ENCODE assay signal across 17 mouse cellular contexts in genomic region chr2:170733671-170734070, GRCm38 (mm10). TPM values are rescaled to one million over a fixed set of nuclear protein-coding genes. Genes with fewer than 3 reads are reported as not detected.
DNase-seq lines count a peak whose midpoint lies in the region; ATAC-seq lines count a peak whose summit lies in the region.
"Had no signal": no experiment of that assay in that cellular context is flagged by ENCODE, and none has a peak within 500 bp of the region (broad histone marks: within the 10 kb centered on the region; RNA-seq: fewer than 3 reads in every experiment).

No protein-coding gene starts in this region.

- no peak overlapping the region for H3K9ac ChIP-seq in forebrain, embryonic 13.5 days
- H3K9ac ChIP-seq in forebrain, embryonic 11.5 days (ENCODE audit: low read length), result no peak overlapping the region
- no peak overlapping the region for H3K9ac ChIP-seq in midbrain, embryonic 13.5 days (replicated peaks)
- no peak overlapping the region for H3K9ac ChIP-seq in heart, embryonic 12.5 days
- no peak overlapping the region for H3K9ac ChIP-seq in intestine, embryonic 16.5 days (ENCODE audit: low read depth, low read length)
- H3K9ac ChIP-seq: limb, embryonic 13.5 days had no signal

- H3K36me3 ChIP-seq in forebrain, embryonic 13.5 days (ENCODE audit: poor library complexity, severe bottlenecking), result 0 out of 2 replicates have a peak, but pooled peaks cover 5% of the 10 kb centered on the region
- H3K36me3 ChIP-seq in forebrain, embryonic 11.5 days (ENCODE audit: control insufficient read depth, insufficient read depth, low read length), result no peaks in the 10 kb centered on the region
- H3K36me3 ChIP-seq in midbrain, embryonic 13.5 days, result no peaks in the 10 kb centered on the region
- H3K36me3 ChIP-seq in heart, embryonic 12.5 days, result no peaks in the 10 kb centered on the region
- H3K36me3 ChIP-seq in intestine, embryonic 16.5 days (ENCODE audit: control insufficient read depth, insufficient read depth, low read length), result no peaks in the 10 kb centered on the region
- no peaks in the 10 kb centered on the region for H3K36me3 ChIP-seq in heart, embryonic 10.5 days
- H3K36me3 ChIP-seq: G1E; limb, embryonic 13.5 days had no signal

- ATAC-seq in forebrain, embryonic 13.5 days, result no peak
- ATAC-seq in forebrain, embryonic 11.5 days (replicated peaks; ENCODE audit: low FRiP score), result no peak
- ATAC-seq in midbrain, embryonic 13.5 days, result no peak
- no peak for ATAC-seq in heart, embryonic 12.5 days (ENCODE audit: insufficient number of reproducible peaks, low FRiP score)
- no peak for ATAC-seq in intestine, embryonic 16.5 days
- ATAC-seq: CD4-positive, CD25-positive, alpha-beta regulatory T cell, adult 4 months; intestine, postnatal 0 days had no signal

- WGBS in forebrain, embryonic 13.5 days, result 77% methylated on average over 1 of the region's 1 CpGs
- WGBS in forebrain, embryonic 11.5 days, result 84% methylated on average over 1 of the region's 1 CpGs
- 52% methylated on average over 1 of the region's 1 CpGs for WGBS in midbrain, embryonic 13.5 days
- 86% methylated on average over 1 of the region's 1 CpGs for WGBS in heart, embryonic 12.5 days
- WGBS in intestine, embryonic 16.5 days, result 89% methylated on average over 1 of the region's 1 CpGs
- WGBS in heart, embryonic 10.5 days, result 92% methylated on average over 1 of the region's 1 CpGs

- H3K27me3 ChIP-seq in forebrain, embryonic 13.5 days, result no peaks in the 10 kb centered on the region
- H3K27me3 ChIP-seq in forebrain, embryonic 11.5 days (ENCODE audit: control insufficient read depth, insufficient read depth, low read length), result no peaks in the 10 kb centered on the region
- no peaks in the 10 kb centered on the region for H3K27me3 ChIP-seq in midbrain, embryonic 13.5 days
- H3K27me3 ChIP-seq in heart, embryonic 12.5 days (replicated peaks), result no peaks in the 10 kb centered on the region
- peaks cover 19% of the 10 kb centered on the region for H3K27me3 ChIP-seq in intestine, embryonic 16.5 days (replicated peaks; ENCODE audit: control insufficient read depth, insufficient read depth, low read length)
- peaks cover 21% of the 10 kb centered on the region for H3K27me3 ChIP-seq in heart, embryonic 10.5 days (ENCODE audit: insufficient read depth, poor library complexity, severe bottlenecking)

- no peak overlapping the region for H3K27ac ChIP-seq in forebrain, embryonic 13.5 days
- no peak overlapping the region for H3K27ac ChIP-seq in forebrain, embryonic 11.5 days (ENCODE audit: low read depth, low read length)
- H3K27ac ChIP-seq in midbrain, embryonic 13.5 days, result no peak overlapping the region
- H3K27ac ChIP-seq in heart, embryonic 12.5 days (ENCODE audit: poor library complexity, severe bottlenecking), result no peak overlapping the region
- H3K27ac ChIP-seq in intestine, embryonic 16.5 days (ENCODE audit: low read length), result no peak overlapping the region
- no peak overlapping the region for H3K27ac ChIP-seq in heart, embryonic 10.5 days
- H3K27ac ChIP-seq: kidney, postnatal 0 days; limb, embryonic 13.5 days had no signal

- no peak overlapping the region for H3K4me3 ChIP-seq in forebrain, embryonic 13.5 days
- no peak overlapping the region for H3K4me3 ChIP-seq in forebrain, embryonic 11.5 days (ENCODE audit: low read depth, low read length)
- peak overlapping the region; percentile 57 for H3K4me3 ChIP-seq in midbrain, embryonic 13.5 days (replicated peaks)
- H3K4me3 ChIP-seq in heart, embryonic 12.5 days, result no peak overlapping the region
- no peak overlapping the region for H3K4me3 ChIP-seq in intestine, embryonic 16.5 days (ENCODE audit: low read length)
- no peak overlapping the region for H3K4me3 ChIP-seq in heart, embryonic 10.5 days
- H3K4me3 ChIP-seq: limb, embryonic 13.5 days had no signal

- H3K9me3 ChIP-seq in forebrain, embryonic 13.5 days (replicated peaks), result no peaks in the 10 kb centered on the region
- H3K9me3 ChIP-seq in forebrain, embryonic 11.5 days (ENCODE audit: control insufficient read depth, low read length), result no peaks in the 10 kb centered on the region
- no peaks in the 10 kb centered on the region for H3K9me3 ChIP-seq in midbrain, embryonic 13.5 days
- H3K9me3 ChIP-seq in heart, embryonic 12.5 days (replicated peaks), result no peaks in the 10 kb centered on the region
- H3K9me3 ChIP-seq in intestine, embryonic 16.5 days (ENCODE audit: control insufficient read depth, low read length), result no peaks in the 10 kb centered on the region
- no peaks in the 10 kb centered on the region for H3K9me3 ChIP-seq in heart, embryonic 10.5 days
- H3K9me3 ChIP-seq: limb, embryonic 13.5 days had no signal

- no peak for DNase-seq in forebrain, embryonic 11.5 days (ENCODE audit: low spot score)
- DNase-seq in retina, embryonic 14.5 days (ENCODE audit: low spot score), result peak; percentile 54
- DNase-seq in retina, postnatal 1 day, result no peak
- no peak for DNase-seq in heart, embryonic 10.5 days (ENCODE audit: low spot score)
- DNase-seq: cerebellum, postnatal 14 days; gastrocnemius, postnatal 36 days; lung, postnatal 14 days had no signal

- H3K4me2 ChIP-seq in forebrain, embryonic 13.5 days, result peak overlapping the region; percentile 74
- H3K4me2 ChIP-seq in forebrain, embryonic 11.5 days (ENCODE audit: low read depth, low read length, severe bottlenecking), result no peak overlapping the region
- H3K4me2 ChIP-seq in midbrain, embryonic 13.5 days (replicated peaks), result peak overlapping the region; percentile 88
- no peak overlapping the region for H3K4me2 ChIP-seq in heart, embryonic 12.5 days
- no peak overlapping the region for H3K4me2 ChIP-seq in intestine, embryonic 16.5 days (ENCODE audit: low read depth, low read length)
- H3K4me2 ChIP-seq: heart, embryonic 11.5 days; limb, embryonic 13.5 days had no signal

- H3K4me1 ChIP-seq in forebrain, embryonic 13.5 days, result peaks cover 27% of the 10 kb centered on the region
- H3K4me1 ChIP-seq in forebrain, embryonic 11.5 days (replicated peaks; ENCODE audit: control insufficient read depth, insufficient read depth, low read length), result peaks cover 2% of the 10 kb centered on the region; the same call in 1 of the 2 replicates
- peaks cover 40% of the 10 kb centered on the region for H3K4me1 ChIP-seq in midbrain, embryonic 13.5 days (replicated peaks)
- H3K4me1 ChIP-seq in heart, embryonic 12.5 days (replicated peaks), result peaks cover 14% of the 10 kb centered on the region
- H3K4me1 ChIP-seq in intestine, embryonic 16.5 days (ENCODE audit: control insufficient read depth, insufficient read depth, low read length), result no peaks in the 10 kb centered on the region
- peaks cover 28% of the 10 kb centered on the region for H3K4me1 ChIP-seq in heart, embryonic 10.5 days

RNA-seq across cellular contexts. Expression of gene Dok5, which starts 2.1 kb away (rescaled TPM):
- 30.4 and 30.5 TPM in 2 replicates for polyA plus RNA-seq in forebrain, embryonic 13.5 days (2015; fragmentation: Nextera tagmentation; extraction: Ambion mirVana)
- 6.2 and 8.1 TPM in 2 replicates for polyA plus RNA-seq in forebrain, embryonic 11.5 days (2014; fragmentation: Nextera tagmentation; extraction: Ambion mirVana)
- polyA plus RNA-seq in midbrain, embryonic 13.5 days (2015; fragmentation: Nextera tagmentation; extraction: Ambion mirVana), result 41.1 and 42.7 TPM in 2 replicates
- polyA plus RNA-seq in heart, embryonic 12.5 days (2016; fragmentation: Nextera tagmentation; extraction: Ambion mirVana), result 6.9 and 7.5 TPM in 2 replicates
- polyA plus RNA-seq in intestine, embryonic 16.5 days (2015; fragmentation: Nextera tagmentation; extraction: Ambion mirVana), result 1.8 and 2.6 TPM in 2 replicates
- 6.9 and 7.9 TPM in 2 replicates for polyA plus RNA-seq in heart, embryonic 10.5 days (2016; fragmentation: Nextera tagmentation; extraction: Ambion mirVana)
- polyA plus RNA-seq: CD4-positive, CD25-positive, alpha-beta regulatory T cell, adult 4 months; G1E had no signal

Comparison
In these comparisons a context has a peak if more than half of its experiments do, and no peak if none do; other contexts are left out.
1. H3K4me2 ChIP-seq: peak in forebrain, embryonic 13.5 days (single experiment) and midbrain, embryonic 13.5 days (single experiment); none in forebrain, embryonic 11.5 days (single experiment), heart, embryonic 12.5 days (single experiment) and intestine, embryonic 16.5 days (single experiment).